Mouse (Mus musculus) cerebellum, adult 18-20 months (tissue): ENCODE results near the gene Nr1d1.

ENCODE experiments used
- DNase-seq, 2 experiments: peaks; one replicate each; pipeline ENCODE4 v3.0.0; 2021

Nr1d1 gene

GRCm38 (mm10) chr11:98769007-98769954 is 5.9 kb downstream of the Nr1d1 start:
- peak; percentile 24 to 44 for DNase-seq

DNA sequence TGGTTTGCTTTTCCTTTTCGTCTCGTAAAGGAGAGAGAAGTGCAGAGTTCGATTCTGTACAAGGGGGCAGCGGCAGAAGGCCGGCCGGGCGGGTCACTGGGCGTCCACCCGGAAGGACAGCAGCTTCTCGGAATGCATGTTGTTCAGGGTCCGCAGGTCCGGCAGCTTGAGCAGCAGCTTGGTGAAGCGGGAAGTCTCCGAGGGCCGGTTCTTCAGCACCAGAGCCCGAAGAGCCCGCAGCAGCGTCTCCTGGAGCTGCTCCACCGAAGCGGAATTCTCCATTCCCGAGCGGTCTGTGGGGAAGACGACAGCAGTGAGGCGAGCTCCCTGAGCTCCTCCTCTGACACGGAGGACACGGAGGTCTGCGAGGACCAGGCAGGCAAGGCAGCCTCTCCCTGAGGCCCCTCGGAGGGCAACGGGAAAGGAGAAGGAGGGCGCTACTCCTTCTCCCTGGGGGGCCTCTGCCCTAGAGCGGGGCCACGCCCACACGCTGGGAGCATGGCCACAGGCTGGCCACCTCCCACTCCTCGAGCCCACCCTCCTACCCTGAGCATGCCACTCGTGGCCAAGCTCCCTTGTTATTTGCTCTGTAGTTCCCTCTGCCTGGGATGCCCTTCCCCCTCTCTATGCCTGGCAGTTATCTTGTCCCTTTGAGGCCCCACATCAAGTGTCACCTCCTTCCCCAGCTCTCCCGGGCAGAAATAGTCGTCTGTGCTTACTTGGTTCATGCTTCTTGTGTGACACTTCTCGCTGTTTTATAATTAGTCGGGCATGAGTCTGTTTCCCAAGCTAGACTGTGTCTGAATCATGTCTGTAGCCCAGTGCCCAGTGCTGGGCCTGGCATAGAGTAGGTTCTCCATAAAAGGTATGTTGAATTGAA is 6.8 kb downstream of the Nr1d1 start:
- DNase-seq, result peak in 1 of 2 experiments; percentile 56

DNA sequence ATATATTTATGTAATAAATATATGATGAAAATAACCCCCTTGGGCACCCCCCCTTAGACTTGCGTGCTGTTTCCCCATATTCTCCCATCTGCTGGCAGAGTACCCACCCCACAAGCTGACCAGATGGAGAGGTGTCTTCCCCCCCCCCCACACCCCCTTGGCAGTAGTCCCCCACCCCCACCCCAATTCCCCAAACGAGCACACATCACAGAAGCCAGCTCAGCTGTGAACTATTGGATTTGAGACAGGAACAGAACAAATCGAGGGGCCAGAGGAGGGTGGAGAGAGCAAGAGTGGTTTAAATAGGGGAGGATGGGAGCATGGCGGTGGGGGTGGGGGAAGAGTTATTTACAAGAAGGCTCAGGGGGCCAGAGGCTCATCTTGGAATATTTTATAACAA is 7.4 kb downstream of the Nr1d1 start:
- DNase-seq, result no peak

GRCm38 (mm10) chr11:98767276-98767675 is 7.9 kb downstream of the Nr1d1 start:
- peak in 1 of 2 experiments; percentile 43 for DNase-seq

DNA sequence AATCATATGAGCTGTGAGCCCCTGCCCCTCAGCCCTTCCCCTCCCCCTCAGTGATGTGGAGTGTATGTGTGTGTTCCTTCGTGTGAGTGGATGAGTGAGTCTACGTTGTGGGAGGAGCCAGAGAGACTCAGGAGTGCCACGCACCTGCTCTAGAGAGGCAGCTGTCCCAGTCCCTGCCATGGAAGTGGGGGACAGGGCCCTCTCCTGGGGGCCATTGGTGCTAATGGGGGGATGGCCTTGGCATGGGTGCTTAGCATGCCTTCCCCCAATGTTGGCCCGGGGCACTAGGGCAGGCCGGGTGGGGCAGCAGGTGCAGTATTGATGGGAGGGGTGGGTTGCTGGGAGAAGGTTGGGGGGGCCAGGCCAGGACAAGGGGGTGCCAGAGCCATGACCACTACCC is 8.3 kb downstream of the Nr1d1 start:
- peak in 1 of 2 experiments; percentile 35 for DNase-seq

- DNase-seq, result peak in 1 of 2 experiments; percentile 39
These were observed 8.8 kb downstream of the Nr1d1 start for GRCm38 (mm10) chr11:98766346-98766745.

DNA sequence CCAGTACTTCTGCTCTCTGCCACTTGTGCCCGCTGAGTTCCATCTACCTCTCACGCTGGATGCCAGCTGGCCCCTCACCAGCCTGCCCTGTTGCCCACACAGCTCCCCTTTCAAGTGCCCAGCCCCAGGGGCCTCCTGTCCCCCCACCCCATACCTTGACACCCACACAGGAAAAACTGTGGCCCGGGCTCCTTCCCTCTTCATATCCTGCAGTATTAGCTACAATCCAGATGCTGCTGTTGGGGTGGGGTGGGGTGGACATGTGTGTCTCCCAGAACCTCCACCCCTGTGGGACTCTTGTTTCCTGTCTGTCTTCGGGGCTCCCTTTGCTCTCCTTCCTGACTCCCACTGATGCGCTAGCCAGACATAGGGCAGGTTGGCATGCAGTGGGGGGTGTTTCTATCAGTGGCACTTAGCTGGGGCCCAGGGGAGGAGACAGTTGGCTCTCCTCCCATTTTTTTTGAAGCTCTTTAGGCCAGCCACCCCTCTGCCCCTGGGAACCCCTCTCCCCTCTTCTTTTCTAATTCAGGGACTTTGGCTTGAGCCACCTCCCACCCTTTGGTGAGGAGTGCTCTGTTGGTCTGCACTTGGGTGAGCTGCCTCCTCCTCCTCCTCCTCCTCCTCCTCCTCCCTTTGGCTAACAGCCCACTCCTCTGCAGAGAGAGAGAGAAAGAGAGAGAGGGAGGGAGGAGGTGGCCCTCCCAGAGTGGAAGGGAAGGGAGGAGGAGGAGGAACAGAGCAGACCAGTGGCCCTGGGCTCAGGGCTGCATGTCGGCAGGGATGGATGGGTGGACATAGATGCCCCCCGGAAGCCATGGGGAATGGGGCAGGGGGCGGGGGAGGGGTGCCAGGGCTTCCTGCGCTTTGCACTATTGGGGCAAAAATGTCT is 9.5 kb downstream of the Nr1d1 start:
- DNase-seq, result peak; percentile 26 to 31

DNA sequence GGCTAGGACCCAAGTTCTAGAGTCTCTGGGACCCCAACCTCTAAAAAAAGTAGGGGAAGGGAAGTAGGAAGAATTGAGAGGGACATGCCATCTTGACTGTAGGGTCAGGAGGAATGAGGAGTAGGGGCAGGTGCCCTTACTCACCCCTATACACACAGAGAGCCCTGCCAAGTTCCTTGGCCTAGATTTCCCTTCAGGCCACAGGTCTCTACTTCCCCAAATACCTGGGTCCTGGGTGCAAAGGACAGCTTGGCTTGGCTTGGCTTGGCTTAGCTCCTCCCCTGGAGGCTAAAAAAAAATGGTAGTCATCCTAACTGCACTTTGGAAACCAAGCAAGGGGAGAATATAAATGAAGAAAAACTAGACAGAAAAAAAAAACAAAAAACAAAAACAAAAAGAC is 10.4 kb downstream of the Nr1d1 start:
- no peak for DNase-seq

DNA sequence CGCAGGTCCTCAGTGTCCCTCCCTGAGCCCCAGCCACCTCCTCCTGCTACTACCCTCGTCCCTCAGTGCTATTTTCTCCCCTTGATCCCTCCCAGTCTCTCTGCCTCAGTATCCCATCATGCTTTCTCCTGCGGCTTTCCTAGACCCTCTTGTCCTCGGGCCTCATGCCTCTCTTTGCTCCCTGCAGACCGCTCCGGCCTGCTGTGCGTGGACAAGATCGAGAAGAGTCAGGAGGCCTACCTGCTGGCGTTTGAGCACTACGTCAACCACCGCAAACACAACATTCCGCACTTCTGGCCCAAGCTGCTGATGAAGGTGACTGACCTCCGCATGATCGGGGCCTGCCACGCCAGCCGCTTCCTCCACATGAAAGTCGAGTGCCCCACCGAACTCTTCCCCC is 11.0 kb downstream of the Nr1d1 start:
- no peak for DNase-seq

DNA sequence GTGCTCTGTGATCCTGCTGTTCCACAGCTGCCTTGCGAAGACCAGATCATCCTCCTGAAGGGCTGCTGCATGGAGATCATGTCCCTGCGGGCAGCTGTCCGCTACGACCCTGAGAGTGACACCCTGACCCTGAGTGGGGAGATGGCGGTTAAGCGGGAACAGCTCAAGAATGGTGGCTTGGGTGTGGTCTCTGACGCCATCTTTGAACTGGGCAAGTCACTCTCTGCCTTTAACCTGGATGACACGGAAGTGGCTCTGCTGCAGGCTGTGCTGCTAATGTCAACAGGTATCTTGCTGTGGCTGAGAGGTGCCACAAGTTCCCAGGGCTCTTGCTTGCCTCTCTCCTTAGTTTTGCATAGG is 11.7 kb downstream of the Nr1d1 start:
- DNase-seq, result no peak

DNA sequence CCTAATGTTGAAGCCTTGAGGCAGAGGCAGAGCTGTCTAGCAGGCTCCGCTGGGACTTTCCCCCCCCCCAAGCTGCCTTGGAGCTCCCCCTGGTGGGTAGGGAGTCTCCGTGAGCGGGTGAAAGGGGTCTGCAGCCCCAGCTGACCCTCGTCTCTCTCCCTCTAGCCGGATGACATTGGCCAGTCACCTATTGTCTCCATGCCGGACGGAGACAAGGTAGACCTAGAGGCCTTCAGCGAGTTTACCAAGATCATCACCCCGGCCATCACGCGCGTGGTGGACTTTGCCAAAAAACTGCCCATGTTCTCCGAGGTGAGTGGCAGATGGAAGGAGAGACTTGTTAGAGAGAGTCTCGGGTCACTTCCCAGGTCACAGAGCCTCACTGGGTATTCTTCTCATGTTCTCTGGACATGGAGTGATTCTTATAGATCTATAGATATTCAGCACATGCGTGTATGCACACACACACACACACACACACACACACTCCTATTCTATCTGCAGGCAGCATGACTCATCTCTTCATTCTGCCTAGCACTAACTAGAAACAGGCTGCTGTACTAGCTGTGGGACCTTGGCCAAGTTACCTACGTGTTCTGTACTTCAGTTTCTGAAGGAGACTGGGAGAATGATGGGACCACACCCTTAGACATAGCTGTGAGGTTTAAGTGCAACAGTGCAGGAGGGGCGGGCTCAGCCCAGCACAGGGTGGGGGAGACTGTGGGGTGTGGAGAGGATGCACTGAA is 12.2 kb downstream of the Nr1d1 start:
- peak in 1 of 2 experiments; percentile 37 for DNase-seq

GRCm38 (mm10) chr11:98761939-98762338 is 13.2 kb downstream of the Nr1d1 start:
- no peak for DNase-seq

GRCm38 (mm10) chr11:98756711-98757110 is 18.4 kb downstream of the Nr1d1 start:
- no peak for DNase-seq

DNA sequence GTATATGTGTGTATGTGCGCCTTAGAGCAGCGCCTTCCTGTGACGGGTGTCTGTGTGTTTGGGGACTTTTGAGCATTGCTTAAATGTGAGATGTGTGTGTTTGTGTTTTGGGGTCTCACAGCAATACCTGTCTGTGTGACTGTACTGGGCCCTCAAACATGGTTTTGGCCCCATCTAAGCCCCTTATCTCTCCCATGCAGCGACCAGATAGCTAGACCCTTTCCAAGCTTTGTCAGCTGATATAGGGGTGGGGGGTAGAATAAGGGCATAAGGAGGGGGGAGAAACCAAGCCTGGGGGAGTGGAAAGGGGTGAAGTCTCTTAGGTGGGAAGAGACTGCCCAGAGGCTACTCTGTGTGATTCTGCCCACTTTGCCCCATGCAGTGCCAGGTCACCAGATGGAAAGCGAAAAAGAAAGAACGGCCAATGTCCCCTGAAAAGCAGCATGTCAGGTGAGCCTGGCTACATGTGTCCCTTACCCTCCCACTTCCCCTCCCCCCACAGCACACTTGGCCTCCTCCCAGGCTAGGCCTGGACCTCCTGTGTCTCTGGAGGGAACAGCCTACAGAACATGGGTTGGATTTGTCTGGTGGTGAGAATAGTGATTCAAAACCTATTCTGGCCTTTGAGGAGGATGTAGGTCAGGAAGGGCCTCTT is 19.3 kb downstream of the Nr1d1 start:
- peak; percentile 45 to 55 for DNase-seq

DNA sequence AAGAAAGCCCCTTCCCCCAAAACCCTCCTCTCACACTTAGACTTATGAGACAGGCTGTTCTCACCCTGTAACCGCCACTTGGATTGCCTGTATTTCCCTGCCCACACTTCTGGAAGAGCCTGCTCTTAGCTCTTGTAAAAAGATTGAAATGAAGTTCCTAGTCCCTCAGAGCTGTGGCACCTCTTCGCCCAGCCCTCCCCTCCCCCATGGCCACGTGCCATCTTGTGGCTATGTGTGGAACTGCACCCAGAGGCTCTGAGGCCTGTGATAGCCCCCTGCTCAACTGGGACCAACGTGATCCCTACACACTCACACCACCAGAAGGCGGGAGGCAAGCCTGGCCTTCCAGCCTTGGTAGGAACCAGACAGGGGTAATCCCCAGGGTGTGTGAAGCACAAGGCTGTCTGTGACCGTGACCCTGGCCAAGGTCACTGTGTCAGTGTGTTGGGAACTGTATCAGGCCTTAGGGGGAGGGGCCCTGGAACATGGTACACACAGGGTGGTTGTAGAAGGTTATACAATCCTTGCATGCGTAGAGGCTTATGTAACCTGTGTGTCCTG is 20.4 kb downstream of the Nr1d1 start:
- peak; percentile 70 to 78 for DNase-seq

DNA sequence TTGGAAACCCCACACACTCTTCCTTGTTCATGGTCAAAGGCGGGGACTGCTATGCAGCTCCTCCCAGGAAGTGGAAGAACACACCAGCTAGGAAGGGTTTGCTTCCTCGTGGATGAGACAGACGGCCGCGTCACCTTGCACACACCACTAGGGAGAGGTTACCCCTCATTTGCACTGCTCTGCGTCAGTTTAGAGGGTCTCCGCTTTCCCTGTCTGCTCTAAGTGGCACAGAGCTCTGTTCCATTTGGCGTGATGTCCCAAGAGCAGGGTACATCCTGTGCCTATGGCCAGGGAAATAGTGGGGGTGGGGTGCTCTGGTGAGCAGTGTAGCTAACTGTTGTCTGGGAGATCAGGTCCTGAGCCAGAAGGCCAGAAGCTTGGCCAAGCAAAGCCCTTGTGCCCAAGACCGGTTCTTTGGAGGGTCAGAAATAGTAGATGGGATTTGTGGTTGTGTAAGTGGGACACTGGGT is 20.9 kb downstream of the Nr1d1 start:
- peak; percentile 41 to 50 for DNase-seq

- no peak for DNase-seq
These were observed 21.9 kb downstream of the Nr1d1 start for GRCm38 (mm10) chr11:98753264-98753663.

- DNase-seq, result peak in 1 of 2 experiments; percentile 29
These were observed 22.5 kb downstream of the Nr1d1 start for GRCm38 (mm10) chr11:98752562-98753140.

- DNase-seq, result peak; percentile 39 to 43
These were observed 23.8 kb downstream of the Nr1d1 start for GRCm38 (mm10) chr11:98751221-98751782.
